Mouse (Mus musculus): ENCODE measurements around the gene Ankrd52. TPM values are rescaled to one million over a fixed set of nuclear protein-coding genes. Genes with fewer than 3 reads are reported as not detected.
"Not testable (repeated sequence)": the region's sequence is repeated elsewhere in the genome, so short reads cannot be mapped to it uniquely, and the experiment has no call there.

Ankrd52 gene
- 19.9 and 26.5 TPM in 2 replicates for polyA plus RNA-seq (2012; rRNA removed)

DNA sequence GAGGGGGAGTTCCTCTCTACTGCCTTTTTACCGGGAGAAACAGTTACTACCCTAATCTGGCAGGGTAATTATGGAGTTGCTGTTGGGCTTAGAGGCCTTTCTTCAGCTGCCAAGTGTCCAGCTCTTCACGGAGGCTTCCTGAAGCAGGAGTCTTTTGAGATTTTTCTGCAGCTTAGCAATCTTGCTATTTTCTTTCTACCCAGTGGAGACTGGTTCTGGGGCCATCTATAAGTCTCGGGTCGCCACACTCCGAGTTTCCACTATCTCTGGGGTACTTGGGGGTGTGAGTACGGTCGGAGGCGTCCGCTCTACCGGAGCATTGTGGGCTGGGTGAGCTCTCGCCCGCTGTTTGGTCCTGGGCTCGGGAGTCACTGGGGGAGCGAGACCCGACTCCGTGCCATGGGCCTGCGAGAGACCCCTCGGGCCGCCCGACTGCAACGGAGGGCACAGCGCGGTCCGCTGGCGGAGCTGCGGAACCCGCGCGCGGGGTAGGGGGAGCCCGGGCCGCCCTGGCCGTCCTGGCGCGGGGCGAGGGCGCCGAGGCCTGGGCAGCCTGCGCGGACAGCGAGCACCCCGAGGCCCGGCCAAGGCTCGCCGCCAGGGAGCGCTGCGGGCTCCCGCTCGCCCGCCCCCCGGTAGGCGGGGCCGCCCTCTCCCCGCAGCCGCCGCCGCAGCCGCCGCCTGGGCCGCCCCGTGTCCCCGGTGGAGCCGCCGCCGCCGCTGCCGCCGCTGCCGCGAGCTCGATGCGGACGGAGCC, at the start of gene Ankrd52:
TSS of gene Ankrd52 (plus strand) at position 661 of the 757 bp plus-strand sequence.
- DNase-seq (ENCODE audit: low spot score), result peak; percentile 85

DNA sequence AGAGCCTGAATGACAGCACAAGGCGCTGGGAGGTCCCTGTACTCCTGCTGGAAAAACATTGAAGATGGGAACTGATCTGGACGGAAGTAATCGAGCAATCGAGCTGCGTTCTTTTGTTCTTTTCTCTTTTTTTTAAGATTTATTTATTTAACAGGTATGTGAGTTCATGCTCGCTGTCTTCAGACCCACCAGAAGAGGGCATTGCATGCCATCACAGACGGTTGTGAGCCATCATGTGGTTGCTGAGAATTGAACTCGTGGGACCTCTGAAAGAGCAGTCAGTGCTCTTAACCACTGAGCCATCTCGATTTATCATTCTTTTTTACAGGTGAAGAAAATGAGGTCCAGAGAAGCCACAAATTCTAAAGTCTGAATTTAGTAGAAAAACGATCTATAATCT, 49.3 kb upstream of the Ankrd52 start:
- DNase-seq (ENCODE audit: low spot score), result no peak

DNA sequence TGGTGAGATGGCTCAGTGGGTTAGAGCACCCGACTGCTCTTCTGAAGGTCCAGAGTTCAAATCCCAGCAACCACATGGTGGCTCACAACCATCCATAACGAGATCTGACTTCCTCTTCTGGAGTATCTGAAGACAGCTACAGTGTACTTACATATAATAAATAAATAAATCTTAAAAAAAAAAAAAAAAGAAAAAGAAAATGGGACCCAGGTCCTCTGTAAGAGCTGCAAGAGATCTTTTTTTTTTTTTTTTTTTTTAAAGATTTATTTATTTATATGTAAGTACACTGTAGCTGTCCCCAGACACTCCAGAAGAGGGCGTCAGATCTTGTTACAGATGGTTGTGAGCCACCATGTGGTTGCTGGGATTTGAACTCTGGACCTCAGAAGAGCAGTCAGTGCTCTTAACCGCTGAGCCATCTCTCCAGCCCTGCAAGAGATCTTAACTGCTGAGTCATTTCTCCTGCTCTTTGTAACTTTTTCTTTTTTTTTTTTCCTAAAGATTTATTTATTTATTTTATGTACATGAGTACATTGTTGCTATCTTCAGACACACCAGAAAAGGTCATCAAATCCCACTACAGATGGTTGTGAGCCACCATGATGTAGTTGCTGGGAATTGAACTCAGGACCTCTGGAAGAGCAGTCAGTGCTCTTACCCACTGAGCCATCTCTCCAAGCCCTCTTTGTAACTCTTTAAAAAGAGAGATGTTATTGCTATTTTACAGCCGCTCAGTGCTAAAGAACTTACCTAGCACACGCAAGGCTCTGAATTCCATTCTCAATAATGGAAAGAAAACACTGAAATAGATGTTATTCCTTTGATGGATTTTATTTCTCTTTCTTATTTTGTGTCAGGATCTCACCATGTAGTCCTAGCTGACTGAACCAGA, 44.3 kb upstream of the Ankrd52 start:
- DNase-seq (ENCODE audit: low spot score), result not testable (repeated sequence)

DNA sequence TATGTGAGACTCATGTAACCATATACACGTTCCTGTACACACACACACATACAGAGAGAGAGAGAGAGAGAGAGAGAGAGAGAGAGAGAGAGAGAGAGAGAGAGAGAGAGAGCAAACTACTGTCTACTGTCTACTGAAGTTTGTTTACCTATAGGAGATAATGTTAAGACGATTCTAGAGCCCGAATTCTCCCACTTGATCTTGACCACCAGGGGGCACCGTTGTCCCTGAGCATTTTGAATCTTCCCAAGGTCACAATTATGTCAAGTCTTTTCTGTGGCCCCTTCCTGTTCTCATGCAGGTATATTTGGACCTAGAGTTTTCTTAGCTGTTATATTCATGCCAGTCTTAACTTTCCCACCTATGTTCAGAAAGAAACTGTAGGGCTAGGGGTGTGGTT, 41.3 kb upstream of the Ankrd52 start:
- no peak for DNase-seq (ENCODE audit: low spot score)

DNA sequence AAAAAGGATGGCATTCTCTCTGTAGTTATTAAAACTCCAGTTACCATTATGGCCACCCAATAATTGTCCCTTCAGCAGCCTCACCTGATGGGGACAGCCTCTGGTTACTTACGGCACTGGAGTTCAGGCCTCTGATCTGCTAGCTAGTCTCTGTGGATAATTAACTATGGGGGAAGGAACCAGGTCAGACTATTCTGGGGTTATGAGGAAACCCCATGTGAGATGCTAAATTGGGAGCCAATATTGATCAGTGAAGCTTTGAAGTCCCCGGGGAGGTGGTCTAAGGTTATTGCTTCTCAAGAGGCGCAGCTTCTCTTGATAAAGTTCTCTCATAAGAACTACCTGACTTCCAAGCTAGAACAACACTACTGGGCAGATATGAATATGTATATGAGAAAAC, 40.7 kb upstream of the Ankrd52 start:
- no peak for DNase-seq (ENCODE audit: low spot score)

DNA sequence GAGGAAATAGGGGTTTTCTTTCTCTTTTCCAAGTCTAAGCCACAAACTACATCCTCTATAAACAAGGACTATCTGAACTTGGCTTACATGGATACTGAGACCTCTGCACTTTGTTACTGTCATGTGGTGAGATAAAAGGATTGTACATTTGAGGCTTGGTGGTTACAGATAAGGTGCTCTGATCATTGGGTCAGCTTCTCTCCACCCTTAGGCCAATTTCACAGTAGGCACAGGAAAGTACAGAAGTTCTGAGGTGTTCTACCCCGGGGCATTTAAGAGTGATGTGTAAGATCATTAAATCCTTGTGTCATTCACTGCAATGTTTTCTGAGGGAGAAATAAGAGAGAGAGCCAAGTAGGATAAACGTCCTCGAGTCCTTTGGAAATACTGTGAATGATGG, 40.3 kb upstream of the Ankrd52 start:
- DNase-seq (ENCODE audit: low spot score), result no peak

DNA sequence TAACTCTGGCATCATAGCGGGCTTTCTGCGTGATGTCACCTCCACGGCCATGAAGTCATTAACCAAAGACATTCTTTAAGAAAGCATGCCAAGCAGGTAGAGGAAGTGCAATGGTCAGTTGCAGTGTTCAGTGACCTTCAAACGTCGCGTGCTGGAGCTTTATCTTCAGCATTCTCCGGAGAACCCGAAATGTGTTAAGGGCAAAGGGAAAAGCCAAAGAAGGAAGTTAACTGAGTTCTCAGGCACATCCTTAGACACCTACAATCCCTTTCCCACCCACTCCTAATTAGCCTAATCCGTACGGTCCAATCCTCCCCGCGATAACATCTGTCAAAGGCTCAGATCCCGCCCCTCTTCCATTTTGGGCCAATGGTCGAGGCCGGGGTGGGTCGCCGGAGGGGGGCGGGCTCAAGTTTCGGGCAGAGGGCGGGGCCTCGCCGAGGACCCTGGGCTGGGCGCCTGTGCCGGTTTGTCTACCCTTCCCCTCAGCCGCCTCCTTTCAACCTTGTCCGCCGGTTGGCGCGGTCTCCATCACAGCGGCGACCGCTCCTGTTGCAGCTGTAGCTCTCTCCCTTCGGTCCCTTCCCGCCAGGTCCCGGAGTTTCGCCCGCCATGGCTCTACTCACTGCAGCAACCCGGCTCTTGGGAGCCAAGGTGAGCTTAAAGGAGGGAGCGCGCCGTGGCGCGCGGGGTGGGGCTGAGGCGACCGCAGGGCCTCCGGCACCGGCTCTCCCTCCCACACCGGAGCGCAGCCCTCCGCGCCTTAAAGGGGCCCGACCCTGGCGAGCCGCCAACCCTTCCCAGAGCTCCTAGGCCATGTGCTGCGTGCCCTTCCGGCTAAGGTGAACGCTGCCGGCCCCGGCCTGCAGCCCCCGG, 39.4 kb upstream of the Ankrd52 start, which contains the start of gene Cs:
TSS of gene Cs (plus strand) at position 429 of the 876 bp plus-strand sequence.
- peak; percentile 94 for DNase-seq (ENCODE audit: low spot score)

DNA sequence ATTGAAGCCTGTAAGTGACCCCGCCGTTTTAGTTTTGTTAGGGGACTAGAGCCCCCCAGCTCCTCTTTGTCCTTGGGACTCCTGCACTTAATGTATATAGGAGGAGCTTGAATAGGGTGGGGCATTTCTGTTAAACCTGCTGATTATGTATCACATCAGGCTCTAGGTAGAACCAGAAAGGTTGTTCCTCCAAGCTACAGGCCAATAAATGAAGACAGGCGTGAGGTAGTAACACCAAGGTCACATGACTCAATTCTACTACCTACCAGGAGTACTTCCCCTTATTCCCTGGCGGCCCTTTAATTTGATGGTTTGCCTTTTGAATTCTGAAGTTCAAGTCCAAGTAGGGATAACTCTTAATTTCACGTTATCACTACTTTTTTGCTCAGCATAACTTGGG, 38.5 kb upstream of the Ankrd52 start:
- no peak for DNase-seq (ENCODE audit: low spot score)

DNA sequence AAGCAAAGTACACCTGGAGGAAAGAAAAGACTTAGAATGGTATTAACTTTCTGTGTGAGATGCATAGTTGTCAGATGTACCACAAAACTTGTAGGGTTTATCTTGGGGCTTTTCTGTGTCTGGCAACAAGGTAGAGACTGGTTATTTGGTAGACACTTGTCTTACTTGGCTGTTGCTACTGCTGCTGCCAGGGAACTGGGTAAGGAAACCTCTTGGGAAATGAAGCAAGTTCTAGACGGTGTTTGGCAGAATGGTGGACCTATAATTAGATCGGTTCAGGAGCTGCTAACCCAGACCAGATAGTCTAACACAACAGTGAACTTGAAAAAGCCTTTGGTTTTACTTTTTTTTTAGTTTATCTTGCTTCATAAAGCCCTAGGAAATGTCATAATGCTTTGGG, 38.0 kb upstream of the Ankrd52 start:
- DNase-seq (ENCODE audit: low spot score), result no peak

DNA sequence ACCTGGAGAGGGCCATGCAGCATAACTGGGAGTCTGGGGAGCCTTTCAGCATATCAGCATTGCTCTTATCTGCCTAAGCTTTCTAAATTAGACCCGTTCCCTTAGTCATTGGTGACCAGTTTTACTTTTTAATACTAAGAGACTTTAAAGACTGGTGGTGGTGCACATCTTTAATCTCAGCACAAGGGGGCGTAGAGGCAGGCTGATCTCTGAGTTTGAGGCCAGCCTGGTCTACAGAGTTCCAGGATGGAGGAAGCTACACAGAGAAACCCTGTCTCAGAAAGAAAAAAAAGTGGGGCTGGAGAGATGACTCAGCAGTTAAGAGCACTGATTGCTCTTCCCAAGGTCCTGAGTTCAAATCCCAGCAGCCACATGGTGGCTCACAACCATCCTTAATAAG, 36.7 kb upstream of the Ankrd52 start:
- DNase-seq (ENCODE audit: low spot score), result no peak

DNA sequence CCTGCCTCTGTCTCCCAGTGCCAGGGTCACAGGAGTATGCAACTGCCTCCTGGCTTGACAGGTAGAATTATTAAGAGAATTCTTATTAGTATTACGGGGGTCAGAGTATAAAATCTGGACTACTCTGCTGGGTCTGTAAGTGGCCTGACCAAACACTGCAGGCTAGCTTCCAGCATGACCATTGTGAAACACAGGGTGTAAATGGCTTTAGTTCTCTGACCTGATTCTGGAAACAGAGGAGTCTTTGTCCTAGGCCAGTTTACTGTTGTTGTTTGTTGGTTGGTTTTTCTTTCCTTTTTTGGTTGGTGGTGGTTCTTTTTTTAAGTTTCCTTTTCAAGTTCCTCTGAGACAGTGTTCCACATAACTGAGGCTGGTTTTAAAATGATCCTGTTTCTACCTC, 33.5 kb upstream of the Ankrd52 start:
- DNase-seq (ENCODE audit: low spot score), result no peak

DNA sequence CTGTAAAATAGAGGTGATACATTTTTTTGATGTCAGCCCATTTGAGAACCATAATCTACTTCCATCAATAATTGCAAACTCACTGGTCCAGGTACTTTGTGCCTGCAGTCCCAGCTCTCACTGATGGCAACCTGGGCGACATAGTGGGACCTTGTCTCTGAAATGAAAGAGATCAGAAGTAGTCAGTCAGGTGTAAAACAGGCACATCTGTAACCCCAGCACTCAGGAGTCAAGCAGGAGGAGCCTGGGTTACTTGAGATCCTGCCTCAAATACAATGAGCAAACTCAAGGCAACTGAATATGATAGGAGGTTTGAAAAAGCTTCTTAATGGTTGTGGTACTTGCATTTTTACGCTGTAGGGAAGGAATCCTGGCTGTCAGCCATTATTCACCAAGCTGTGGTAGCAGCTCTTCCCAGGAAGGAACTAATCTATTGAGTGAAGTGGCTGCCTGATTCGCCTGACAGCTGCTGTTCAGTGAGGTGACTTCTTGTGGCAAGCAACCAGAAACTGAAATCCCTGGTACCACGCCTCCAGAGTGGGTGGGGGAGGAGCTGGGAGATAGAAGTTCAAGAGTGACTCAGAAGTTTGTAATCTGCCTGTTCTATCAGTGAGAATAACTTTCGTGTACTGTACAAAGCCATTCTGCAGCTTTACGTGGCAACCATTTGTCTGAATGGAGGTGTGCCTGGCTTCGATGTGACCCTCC, 32.2 kb upstream of the Ankrd52 start:
- DNase-seq (ENCODE audit: low spot score), result no peak

DNA sequence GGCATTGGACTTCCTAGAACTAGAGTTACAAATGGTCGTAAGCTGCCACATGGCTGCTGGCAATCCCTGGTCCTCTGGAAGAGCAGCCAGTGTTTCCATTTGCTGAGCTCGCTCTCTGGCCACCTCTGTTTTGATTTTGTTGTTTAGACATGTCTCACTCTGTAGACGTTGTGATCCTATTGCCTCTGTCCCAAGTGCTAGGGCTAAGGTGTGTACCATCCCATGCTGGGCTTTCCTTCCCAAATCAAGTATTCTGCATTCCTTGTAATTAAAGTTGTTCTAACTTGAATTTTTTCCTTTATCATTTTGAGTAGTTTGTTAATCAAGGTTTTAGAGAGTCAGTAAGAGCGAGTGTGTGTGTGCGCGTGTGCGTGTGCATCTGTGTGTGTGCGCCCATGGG, 29.4 kb upstream of the Ankrd52 start:
- DNase-seq (ENCODE audit: low spot score), result no peak

DNA sequence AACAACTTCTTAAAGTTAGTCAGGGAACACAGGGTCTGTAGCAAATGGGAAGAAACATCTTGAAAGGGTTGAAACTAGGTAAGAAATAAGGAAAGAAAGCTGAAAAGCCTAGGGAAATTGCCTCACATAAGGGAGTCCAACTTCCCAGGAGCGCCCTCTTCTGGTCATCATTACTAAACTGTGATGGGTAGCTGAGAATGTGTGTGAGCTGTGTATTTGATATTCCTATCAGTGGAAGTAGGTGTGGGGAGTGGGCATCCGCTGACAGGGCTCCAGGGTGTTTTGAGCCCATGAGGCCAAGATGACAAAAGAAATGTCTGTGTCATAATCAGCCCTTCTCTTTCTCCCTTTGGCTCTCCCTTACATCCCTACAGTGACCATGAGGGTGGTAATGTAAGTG, 18.1 kb upstream of the Ankrd52 start:
- DNase-seq (ENCODE audit: low spot score), result no peak

DNA sequence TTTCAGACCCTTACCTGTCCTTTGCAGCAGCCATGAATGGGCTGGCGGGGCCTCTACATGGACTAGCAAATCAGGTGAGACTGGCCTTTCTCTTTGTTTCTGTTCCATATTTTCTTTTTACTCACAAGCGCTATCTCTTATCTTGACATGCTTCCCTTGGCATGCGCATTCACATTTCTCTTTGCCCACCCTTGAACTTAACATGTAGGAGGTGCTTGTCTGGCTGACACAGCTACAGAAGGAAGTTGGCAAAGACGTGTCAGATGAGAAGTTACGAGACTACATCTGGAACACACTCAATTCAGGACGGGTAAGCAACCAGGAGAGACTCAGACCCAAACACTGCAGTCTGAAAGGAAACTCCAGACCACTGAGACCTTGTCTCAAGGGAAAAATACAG, 17.7 kb upstream of the Ankrd52 start:
- DNase-seq (ENCODE audit: low spot score), result no peak

DNA sequence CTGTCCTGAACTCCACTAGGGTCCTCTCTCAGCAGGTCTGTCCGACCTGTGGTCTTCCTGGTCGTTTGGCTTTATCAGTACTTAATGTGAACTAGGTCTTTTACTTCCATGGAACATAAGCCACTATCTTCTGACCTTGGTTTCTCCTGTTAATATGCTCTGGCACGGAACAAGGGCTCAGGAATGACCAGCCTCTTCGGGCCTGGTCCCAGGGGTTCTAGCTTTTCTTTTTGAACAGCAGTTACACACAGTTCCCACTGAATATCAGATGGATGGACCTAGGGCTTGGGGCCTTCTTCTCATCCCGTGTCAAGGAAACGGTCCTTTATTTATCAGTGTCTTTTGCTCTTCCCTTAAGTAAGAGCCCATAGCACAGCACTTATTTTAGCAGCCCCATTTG, 15.1 kb upstream of the Ankrd52 start:
- no peak for DNase-seq (ENCODE audit: low spot score)

DNA sequence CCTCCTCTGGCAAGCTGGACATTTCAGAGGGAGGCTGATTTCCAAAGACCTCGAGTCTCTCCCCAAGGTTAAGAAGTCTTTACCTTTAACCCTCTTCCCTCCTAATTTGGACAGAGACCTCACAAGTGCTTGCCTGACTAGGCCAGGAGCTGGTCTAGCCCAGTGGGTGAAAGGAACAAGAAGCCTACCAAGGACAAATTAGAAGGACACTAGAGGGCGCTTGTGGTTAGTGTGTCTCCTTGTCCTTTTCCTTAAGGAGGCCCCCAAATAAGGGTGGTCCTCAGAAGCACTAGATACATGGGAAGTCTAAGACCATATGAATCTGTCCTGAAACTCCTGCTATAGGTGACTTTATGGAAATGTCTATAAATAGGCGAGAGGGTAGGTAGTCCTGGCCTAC, 14.3 kb upstream of the Ankrd52 start:
- DNase-seq (ENCODE audit: low spot score), result no peak

DNA sequence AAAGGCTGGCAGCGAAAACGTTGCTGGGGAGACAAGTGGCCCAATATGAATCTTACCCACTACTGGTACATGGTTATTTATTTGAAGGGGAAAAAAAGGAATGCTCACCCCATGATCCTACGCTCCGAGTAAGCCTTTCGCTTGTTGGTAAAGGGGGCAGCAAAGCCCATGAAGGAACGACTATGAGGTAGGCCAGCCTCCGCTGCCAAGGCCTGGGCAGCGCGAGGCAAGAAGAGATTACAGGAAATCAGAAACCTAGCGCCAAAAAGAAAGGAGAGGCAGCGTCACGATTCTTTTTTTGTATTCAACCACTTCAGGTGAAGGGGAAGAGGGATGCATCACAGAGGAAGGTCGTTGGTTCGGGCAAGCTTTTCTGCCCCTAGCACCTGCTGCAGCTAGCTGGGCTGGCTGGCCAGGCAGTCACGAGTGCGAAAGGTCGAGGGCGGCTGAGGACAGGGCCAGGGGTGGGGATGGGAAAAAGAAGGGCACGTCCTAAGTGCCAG, 9.0 kb upstream of the Ankrd52 start:
- DNase-seq (ENCODE audit: low spot score), result no peak

DNA sequence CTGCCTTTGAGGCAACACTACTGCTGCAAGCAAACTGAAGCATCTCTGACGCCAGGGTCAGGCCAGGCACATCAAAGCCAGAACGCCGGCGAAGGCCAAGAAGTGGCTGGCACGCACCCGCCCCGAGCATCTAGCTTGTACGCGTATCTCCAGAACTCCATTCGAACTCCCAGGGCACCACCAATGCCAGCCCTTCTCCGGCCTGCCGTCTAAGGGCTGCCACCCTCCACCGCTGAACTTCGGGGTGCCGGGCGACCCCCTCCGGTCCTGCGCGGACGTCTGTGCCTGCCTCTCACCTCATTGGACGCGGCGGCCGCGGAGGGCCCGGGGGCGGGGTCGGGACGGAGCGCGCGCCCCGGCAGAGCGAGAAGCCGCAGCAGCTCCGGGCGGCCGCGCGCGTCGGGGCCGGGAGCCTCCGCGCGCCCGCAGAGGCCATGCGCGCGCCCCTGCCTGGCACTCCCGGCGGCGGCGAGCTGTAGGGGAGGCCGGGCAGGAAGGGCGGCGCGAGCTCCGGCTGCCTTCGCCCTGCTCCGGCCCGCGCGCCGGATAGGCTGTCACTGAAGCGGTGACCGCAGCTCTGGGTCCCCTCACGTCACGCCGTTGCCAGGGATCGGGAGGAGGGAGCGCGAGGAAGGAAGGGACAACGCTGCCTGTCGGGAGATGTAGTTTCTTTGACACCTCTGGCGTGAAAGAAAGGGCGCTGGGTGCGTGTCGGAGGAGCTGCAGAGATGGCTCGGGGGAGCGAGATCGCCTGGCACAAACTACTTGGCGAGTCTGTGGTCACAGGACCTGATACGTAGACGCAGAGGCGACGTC, 8.3 kb upstream of the Ankrd52 start, which contains the start of gene Coq10a:
TSS of gene Coq10a (minus strand) at position 596 of the 816 bp plus-strand sequence.
- DNase-seq (ENCODE audit: low spot score), result peak; percentile 82

DNA sequence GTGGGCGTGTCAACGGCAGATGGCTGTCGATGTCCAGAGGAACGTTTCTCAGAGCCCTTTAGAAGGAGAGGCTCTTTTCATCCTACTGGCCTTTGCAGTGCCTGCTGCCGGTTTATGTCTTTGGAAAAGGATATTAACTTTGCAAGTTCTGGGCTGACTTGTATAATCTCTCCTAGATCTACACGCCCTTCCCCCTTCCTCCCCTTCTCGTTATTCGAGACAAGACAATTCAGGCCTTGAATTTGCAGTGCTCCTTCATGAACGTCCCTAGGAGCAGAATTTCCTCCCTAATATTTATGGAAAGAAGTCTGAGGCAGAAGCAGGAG, 7.7 kb upstream of the Ankrd52 start:
- no peak for DNase-seq (ENCODE audit: low spot score)

All from urinary bladder, adult 2 months (tissue).